Mouse (Mus musculus) stomach, postnatal 0 days (tissue): ENCODE data around the gene Gpr83.

Experiments
- CTCF ChIP-seq: IDR thresholded peaks from 2 replicates; pipeline ENCODE4 v1.5.1; 2016; ENCODE audit warnings: antibody characterized with exemption, low read depth, mild to moderate bottlenecking, moderate library complexity
- EP300 ChIP-seq: optimal IDR thresholded peaks from 2 replicates; pipeline ENCODE3; 2016; ENCODE audit warnings: antibody characterized with exemption

GRCm38 (mm10) chr9:14832046-14832445 lies 28.0 kb upstream of the Gpr83 start:
- peak; percentile 40; the same call in 1 of the 2 replicates for TF ChIP-seq CTCF
- TF ChIP-seq EP300: no peak
